Mouse (Mus musculus) MEL (cell line): ENCODE results near the gene Rps5. TPM values are rescaled to one million over a fixed set of nuclear protein-coding genes. Genes with fewer than 3 reads are reported as not detected.

Experiments used
- DNase-seq: peaks from one replicate; pipeline ENCODE4 v3.0.0; 2011; ENCODE audit warnings: low read depth, low spot score
- H3K27ac ChIP-seq: 2 replicates; pipeline ENCODE4 v1.5.1; 2012; ENCODE audit warnings: low read depth, mild to moderate bottlenecking, control low read depth, low read length, moderate library complexity; ENCODE audit not compliant: control insufficient read depth
- H3K27me3 ChIP-seq, 2 experiments: fragments of 150-350 bp in 1 of 2; sonication (generic) in 1 of 2; 2 replicates each; pipeline ENCODE4 v1.6.1; 2012; ENCODE audit warnings: low read length in 2 of 2, mild to moderate bottlenecking in 2 of 2, improper control_type of control experiment in 1 of 2, moderate library complexity in 1 of 2; ENCODE audit not compliant: insufficient read depth in 2 of 2, control insufficient read depth in 1 of 2
- H3K36me3 ChIP-seq, 2 experiments: 2 replicates each; pipeline ENCODE4 v1.6.1; 2012 to 2014; ENCODE audit warnings: low read length in 2 of 2, improper control_type of control experiment in 1 of 2, inconsistent platforms in 1 of 2, mild to moderate bottlenecking in 1 of 2; ENCODE audit not compliant: insufficient read depth in 2 of 2, control insufficient read depth in 1 of 2
- H3K4me1 ChIP-seq, 2 experiments: fragments of 150-350 bp in 1 of 2; sonication (generic) in 1 of 2; 2 replicates each; pipeline ENCODE4 v1.6.1; 2012; ENCODE audit warnings: low read length in 2 of 2, improper control_type of control experiment in 1 of 2, mild to moderate bottlenecking in 1 of 2; ENCODE audit not compliant: insufficient read depth in 2 of 2, control insufficient read depth in 1 of 2
- H3K4me3 ChIP-seq, 2 experiments: fragments of 150-350 bp in 1 of 2; sonication (generic) in 1 of 2; 2 replicates each; pipeline ENCODE4 v1.5.1; 2012; ENCODE audit warnings: low read depth in 2 of 2, low read length in 2 of 2, mild to moderate bottlenecking in 2 of 2, moderate library complexity in 2 of 2, control low read depth in 1 of 2, improper control_type of control experiment in 1 of 2; ENCODE audit not compliant: control insufficient read depth in 1 of 2, insufficient read depth in 1 of 2
- H3K79me2 ChIP-seq: 2 replicates; pipeline ENCODE4 v1.6.1; 2012; ENCODE audit warnings: mild to moderate bottlenecking, low read length, moderate library complexity; ENCODE audit not compliant: control insufficient read depth, poor library complexity, insufficient read depth
- H3K9ac ChIP-seq: 2 replicates; pipeline ENCODE4 v1.6.1; 2012; ENCODE audit warnings: low read depth, mild to moderate bottlenecking, control low read depth, low read length, moderate library complexity; ENCODE audit not compliant: control insufficient read depth, poor library complexity, severe bottlenecking
- H3K9me3 ChIP-seq: fragments of 150-350 bp; sonication (generic); replicated peaks from 2 replicates; pipeline ENCODE4 v1.6.1; 2012; ENCODE audit warnings: mild to moderate bottlenecking, low read length, improper control_type of control experiment, moderate library complexity; ENCODE audit not compliant: insufficient read depth
- BHLHE40 ChIP-seq: IDR thresholded peaks from 2 replicates; pipeline ENCODE4 v1.6.1; 2012; ENCODE audit warnings: low read depth, mild to moderate bottlenecking, inconsistent platforms, low read length, improper control_type of control experiment, borderline replicate concordance
- CHD1 ChIP-seq: IDR thresholded peaks from 2 replicates; pipeline ENCODE4 v1.6.1; 2012; ENCODE audit warnings: low read depth, mild to moderate bottlenecking, inconsistent platforms, low read length, improper control_type of control experiment
- E2F4 ChIP-seq: IDR thresholded peaks from 2 replicates; pipeline ENCODE4 v1.6.1; 2011; ENCODE audit warnings: low read depth, low read length, improper control_type of control experiment, borderline replicate concordance
- ELF1 ChIP-seq: IDR thresholded peaks from 2 replicates; pipeline ENCODE4 v1.6.1; 2014; ENCODE audit warnings: low read depth, mild to moderate bottlenecking, inconsistent platforms, low read length, improper control_type of control experiment, moderate library complexity
- ETS1 ChIP-seq: IDR thresholded peaks from 2 replicates; pipeline ENCODE4 v1.6.1; 2012; ENCODE audit warnings: low read depth, mild to moderate bottlenecking, inconsistent platforms, low read length, improper control_type of control experiment, moderate library complexity
- GATA1 ChIP-seq: IDR thresholded peaks from 2 replicates; pipeline ENCODE4 v1.6.1; 2011; ENCODE audit warnings: low read depth, low read length, improper control_type of control experiment
- HCFC1 ChIP-seq: IDR thresholded peaks from 2 replicates; pipeline ENCODE4 v1.6.1; 2012; ENCODE audit warnings: low read depth, mild to moderate bottlenecking, inconsistent platforms, low read length, improper control_type of control experiment, moderate library complexity
- JUND ChIP-seq: IDR thresholded peaks from 2 replicates; pipeline ENCODE4 v1.6.1; 2011; ENCODE audit warnings: low read depth, mild to moderate bottlenecking, improper control_type of control experiment, low read length
- KAT2A ChIP-seq: conservative IDR thresholded peaks from 2 replicates; pipeline ENCODE4 v1.6.1; 2012; ENCODE audit warnings: low read depth, low read length, improper control_type of control experiment, inconsistent platforms
- MAZ ChIP-seq: IDR thresholded peaks from 2 replicates; pipeline ENCODE4 v1.6.1; 2012; ENCODE audit warnings: low read depth, mild to moderate bottlenecking, inconsistent platforms, low read length, improper control_type of control experiment
- MYB ChIP-seq: IDR thresholded peaks from 2 replicates; pipeline ENCODE4 v1.6.1; 2011; ENCODE audit warnings: mild to moderate bottlenecking, low read depth, low read length, improper control_type of control experiment
- NELFE ChIP-seq: IDR thresholded peaks from 2 replicates; pipeline ENCODE4 v1.6.1; 2011; ENCODE audit warnings: low read depth, low read length, improper control_type of control experiment
- RAD21 ChIP-seq: IDR thresholded peaks from 2 replicates; pipeline ENCODE4 v1.6.1; 2011; ENCODE audit warnings: mild to moderate bottlenecking, low read depth, low read length, improper control_type of control experiment
- RCOR1 ChIP-seq: IDR thresholded peaks from 2 replicates; pipeline ENCODE4 v1.6.1; 2012; ENCODE audit warnings: low read depth, mild to moderate bottlenecking, inconsistent platforms, low read length, improper control_type of control experiment
- SMC3 ChIP-seq: IDR thresholded peaks from 2 replicates; pipeline ENCODE4 v1.6.1; 2011; ENCODE audit warnings: low read depth, low read length, improper control_type of control experiment
- TBP ChIP-seq: IDR thresholded peaks from 2 replicates; pipeline ENCODE4 v1.8.0; 2011; ENCODE audit warnings: low read depth, low read length, improper control_type of control experiment
- TCF12 ChIP-seq: IDR thresholded peaks from 2 replicates; pipeline ENCODE4 v1.6.1; 2014; ENCODE audit warnings: low read depth, mild to moderate bottlenecking, inconsistent platforms, low read length, improper control_type of control experiment, moderate library complexity
- USF1 ChIP-seq: IDR thresholded peaks from 2 replicates; pipeline ENCODE4 v1.6.1; 2014; ENCODE audit warnings: low read depth, mild to moderate bottlenecking, inconsistent platforms, low read length, improper control_type of control experiment, moderate library complexity
- ZC3H11A ChIP-seq: IDR thresholded peaks from 2 replicates; pipeline ENCODE4 v1.6.1; 2012; ENCODE audit warnings: low read depth, mild to moderate bottlenecking, inconsistent platforms, low read length, improper control_type of control experiment
- ZKSCAN1 ChIP-seq: IDR thresholded peaks from 2 replicates; pipeline ENCODE4 v1.6.1; 2012; ENCODE audit warnings: low read depth, mild to moderate bottlenecking, inconsistent platforms, low read length, improper control_type of control experiment, moderate library complexity
- ZNF384 ChIP-seq: IDR thresholded peaks from 2 replicates; pipeline ENCODE4 v1.6.1; 2012; ENCODE audit warnings: low read depth, mild to moderate bottlenecking, inconsistent platforms, low read length, improper control_type of control experiment
- polyA plus RNA-seq, 2 experiments: library from polyadenylated mRNA; stranded (reverse) in 1 of 2; unstranded in 1 of 2; fragments of >175 nt in 1 of 2; fragments of >200 nt in 1 of 2; gene quantifications; 2 replicates each; pipeline versions ENCODE4 v1.2.1 to v1.2.4; 2012; ENCODE audit warnings: low replicate concordance in 2 of 2, low read depth in 1 of 2; ENCODE audit not compliant: insufficient read length in 2 of 2, insufficient read depth in 1 of 2, missing spikeins in 1 of 2
- total RNA-seq: library from RNA; depleted of rRNA; stranded (reverse); fragments of 300-350 nt; gene quantifications from 2 replicates; pipeline ENCODE4 v1.2.3, GENCODE M21; 2012

The Rps5 gene
- total and polyA plus RNA-seq, 3 experiments: 960 to 4,196 (median 2,915) TPM

GRCm38 (mm10) chr7:12897655-12898410 lies 24.3 kb upstream of the Rps5 start, which contains the start of gene Zscan22 (continued):
- TF ChIP-seq ZNF384: peak; percentile 51; the same call in 1 of the 2 replicates
- TF ChIP-seq MYB: no peak; the same call in 1 of the 2 replicates
- peak; percentile 55; the same call in 1 of the 2 replicates for TF ChIP-seq TBP

DNA sequence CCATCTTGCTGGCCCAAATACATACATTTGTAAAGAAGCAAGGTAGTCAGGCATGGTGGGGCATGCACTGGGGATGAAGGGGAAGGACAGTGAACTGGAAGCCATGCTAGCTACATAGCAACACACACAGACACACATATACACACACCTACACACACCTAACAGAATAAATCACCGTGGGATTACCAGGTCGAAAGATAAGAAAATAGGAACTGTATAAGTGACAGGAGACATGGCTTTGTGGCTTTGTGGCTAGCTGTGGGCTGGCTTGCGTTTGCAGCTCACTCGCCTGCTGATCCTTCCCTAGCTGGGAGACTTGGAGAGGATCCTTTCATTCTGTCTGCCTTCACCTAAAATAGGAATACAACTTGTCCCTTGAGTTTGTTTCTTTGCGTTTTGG lies 20.6 kb upstream of the Rps5 start:
- TF ChIP-seq BHLHE40 (no peak), NELFE (no peak), MAZ (no peak), MYB (no peak), RCOR1 (peak; percentile 91), ELF1 (no peak), GATA1 (peak; percentile 36; the same call in 1 of the 2 replicates), HCFC1 (no peak), SMC3 (no peak)
- Histone ChIP-seq H3K4me3 (no peak overlapping the region), H3K9ac (no peak overlapping the region), H3K27ac (no peak overlapping the region), H3K79me2 (peaks cover 9% of the 10 kb centered on the region), H3K27me3 (no peaks in the 10 kb centered on the region), H3K4me1 (peaks cover 0 to 8% of the 10 kb centered on the region in 2 experiments; a peak in 2 of 4 replicates), H3K9me3 (no peaks in the 10 kb centered on the region), H3K36me3 (peaks cover 3 to 8% of the 10 kb centered on the region in 2 experiments; a peak in 3 of 4 replicates)
- peak; percentile 47 for DNase-seq

DNA sequence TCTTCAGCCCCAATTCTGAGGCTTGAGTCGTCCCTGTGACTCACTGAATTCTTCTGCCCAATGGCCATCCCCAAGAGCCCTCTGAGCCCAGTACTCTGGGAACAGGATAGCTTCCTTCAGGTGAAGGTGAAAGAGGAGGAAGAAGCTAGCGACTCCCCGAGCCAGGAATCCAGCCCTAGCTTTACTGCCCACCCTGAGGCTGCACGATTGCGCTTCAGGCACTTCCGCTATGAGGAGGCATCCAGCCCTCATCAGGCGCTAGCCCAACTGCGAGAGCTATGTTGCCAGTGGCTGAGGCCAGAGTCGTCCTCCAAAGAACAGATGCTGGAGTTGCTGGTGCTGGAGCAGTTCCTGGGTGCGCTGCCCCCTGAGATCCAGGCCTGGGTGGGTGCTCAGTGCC lies 18.5 kb upstream of the Rps5 start:
- no peaks in the 10 kb centered on the region for H3K27me3 ChIP-seq
- no peak overlapping the region for H3K4me3 ChIP-seq
- DNase-seq: no peak
- no peak overlapping the region for H3K9ac ChIP-seq
- peaks cover 0 to 3% of the 10 kb centered on the region in 2 experiments; a peak in 2 of 4 replicates for H3K4me1 ChIP-seq
- no peak for TF ChIP-seq RAD21
- TF ChIP-seq ZKSCAN1: no peak
- TF ChIP-seq USF1: no peak
- TF ChIP-seq ETS1: no peak
- no peak for TF ChIP-seq CHD1
- TF ChIP-seq JUND: no peak
- TF ChIP-seq BHLHE40: no peak
- no peak for TF ChIP-seq ZC3H11A
- TF ChIP-seq HCFC1: no peak
- no peak for TF ChIP-seq MAZ
- no peak for TF ChIP-seq TCF12
- TF ChIP-seq KAT2A: no peak
- TF ChIP-seq E2F4: no peak
- peaks cover 3 to 4% of the 10 kb centered on the region in 2 experiments; a peak in 3 of 4 replicates for H3K36me3 ChIP-seq
- peaks cover 5% of the 10 kb centered on the region; the same call in 1 of the 2 replicates for H3K79me2 ChIP-seq
- H3K27ac ChIP-seq: no peak overlapping the region
- H3K9me3 ChIP-seq: no peaks in the 10 kb centered on the region
